Mouse (Mus musculus) liver, postnatal 0 days (tissue): ENCODE results near the gene Rnf207.

Source experiments
- CTCF ChIP-seq: sonication (generic); IDR thresholded peaks from 2 replicates; pipeline ENCODE4 v1.5.1; 2016; ENCODE audit warnings: antibody characterized with exemption, low read depth
- EP300 ChIP-seq: IDR thresholded peaks from 2 replicates; pipeline ENCODE4 v1.6.1; 2016; ENCODE audit warnings: antibody characterized with exemption, low read depth, mild to moderate bottlenecking

DNA sequence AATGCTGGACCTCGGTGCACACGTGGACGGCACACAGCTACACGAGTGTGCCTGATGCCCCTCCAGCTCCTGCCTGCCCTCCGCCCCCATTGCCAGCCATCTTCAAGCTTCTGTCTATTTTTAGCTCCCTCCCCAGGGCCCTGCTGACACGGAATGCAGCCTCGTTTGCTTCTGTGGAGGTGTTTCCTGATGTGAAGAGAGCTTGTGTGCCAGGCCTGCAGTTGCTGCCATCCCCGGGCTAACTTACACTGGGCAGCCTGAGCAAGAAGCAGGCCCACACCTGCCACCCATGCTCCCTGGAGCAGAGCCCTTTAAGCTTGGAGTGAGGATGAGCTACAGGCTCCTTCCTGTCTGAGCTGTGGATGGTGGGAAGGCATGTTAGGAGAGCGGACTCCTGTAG, 56.6 kb downstream of the Rnf207 start:
- TF ChIP-seq CTCF (no peak), EP300 (no peak)
